Mouse (Mus musculus): ENCODE measurements around the gene Ly6g5c.

Ly6g5c gene

DNA sequence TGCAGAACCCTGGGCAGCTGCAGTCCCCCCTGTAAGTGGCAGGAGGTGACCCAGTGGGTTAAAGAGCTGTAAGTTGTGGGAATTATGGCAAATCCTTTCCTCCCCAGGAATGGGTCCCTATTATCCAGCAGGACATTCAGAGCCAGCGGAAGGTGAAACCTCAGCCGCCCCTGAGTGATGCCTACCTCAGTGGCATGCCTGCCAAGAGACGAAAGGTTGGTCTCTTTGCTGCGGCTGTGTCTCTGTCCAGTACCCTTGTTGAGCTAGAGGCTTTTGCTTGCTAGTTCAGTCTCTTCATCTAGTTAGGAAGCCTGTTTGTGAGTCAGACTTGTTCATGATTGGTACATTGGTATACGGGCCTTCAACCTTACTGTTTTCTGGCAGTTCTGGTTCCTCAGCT lies 38.1 kb downstream of the Ly6g5c start:
- no peak for DNase-seq

DNA sequence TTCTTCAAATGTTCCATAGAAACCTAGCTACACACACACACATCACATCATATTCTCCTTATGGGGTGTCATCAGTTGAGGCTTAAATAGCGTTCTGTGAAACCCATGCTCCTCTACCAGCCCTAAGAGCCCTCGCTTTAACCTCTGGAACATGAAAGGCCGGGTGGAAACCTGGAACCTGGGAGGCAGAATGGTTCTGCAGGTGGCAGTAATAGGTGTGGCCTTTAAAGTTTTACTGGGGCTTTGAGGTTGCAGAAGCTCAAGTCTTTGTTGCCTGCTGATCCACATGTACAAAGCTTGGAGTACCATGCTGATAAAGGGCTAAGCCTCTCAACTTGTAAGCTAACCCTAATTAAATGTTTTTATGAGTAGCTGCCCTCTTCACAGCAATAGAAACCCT lies 39.3 kb downstream of the Ly6g5c start:
- no peak for DNase-seq

DNA sequence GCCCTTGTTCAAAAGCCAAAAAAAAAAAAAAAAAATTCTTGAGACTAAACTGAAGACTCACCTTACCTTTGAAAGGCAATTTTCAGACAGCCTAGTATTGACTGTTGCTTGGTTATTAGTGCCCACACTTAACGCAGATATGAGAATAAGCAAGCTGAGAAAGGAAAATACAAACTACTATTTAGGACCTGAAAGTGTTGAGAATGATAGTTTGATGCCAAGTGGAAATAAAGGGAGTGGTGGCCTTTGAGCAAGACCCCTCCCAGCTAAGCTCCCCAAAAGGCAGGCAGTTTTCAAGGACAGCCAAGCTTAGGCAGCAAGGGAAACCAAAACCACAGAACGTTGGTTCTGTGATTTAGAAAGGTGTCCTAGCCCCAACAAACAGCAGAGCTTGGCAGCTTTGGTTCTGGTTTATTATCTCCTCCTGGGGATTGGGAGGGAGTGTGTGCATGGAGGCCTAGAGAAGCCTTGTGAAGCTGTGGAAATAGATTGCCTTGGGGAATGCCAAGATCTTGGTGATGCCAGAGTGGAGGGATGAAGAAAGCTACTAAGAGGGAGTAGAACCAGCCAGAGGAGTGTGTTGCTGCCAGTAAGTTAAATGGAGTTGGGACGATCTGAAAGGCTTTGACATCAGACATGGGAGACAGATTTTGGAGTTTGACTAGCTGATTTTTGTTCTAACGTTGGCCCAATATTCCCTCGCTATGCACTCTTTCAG lies 40.0 kb downstream of the Ly6g5c start:
- DNase-seq: no peak

- DNase-seq: no peak
Observed at GRCm38 (mm10) chr17:35152121-35152520, 44.0 kb downstream of the Ly6g5c start.

DNA sequence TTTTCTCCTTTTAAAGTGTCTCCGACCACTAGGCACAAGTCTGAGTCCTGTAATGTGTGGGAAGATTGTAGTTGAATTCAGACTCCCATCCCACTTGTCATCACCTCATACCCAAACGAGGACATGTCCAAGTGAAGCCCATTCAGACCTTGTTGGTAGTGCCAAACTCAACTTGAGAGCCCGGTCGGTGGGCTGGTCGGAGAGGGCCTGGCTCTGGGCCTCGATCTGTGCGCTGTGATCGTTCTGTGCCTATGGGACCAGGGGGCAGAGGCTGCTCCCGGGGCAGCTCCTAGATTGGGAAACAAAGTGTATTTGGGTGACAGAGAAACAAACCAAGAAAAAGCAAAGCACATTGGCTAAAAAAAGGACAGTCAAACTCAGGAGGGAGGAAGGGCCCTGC lies 45.0 kb downstream of the Ly6g5c start:
- DNase-seq: no peak

DNA sequence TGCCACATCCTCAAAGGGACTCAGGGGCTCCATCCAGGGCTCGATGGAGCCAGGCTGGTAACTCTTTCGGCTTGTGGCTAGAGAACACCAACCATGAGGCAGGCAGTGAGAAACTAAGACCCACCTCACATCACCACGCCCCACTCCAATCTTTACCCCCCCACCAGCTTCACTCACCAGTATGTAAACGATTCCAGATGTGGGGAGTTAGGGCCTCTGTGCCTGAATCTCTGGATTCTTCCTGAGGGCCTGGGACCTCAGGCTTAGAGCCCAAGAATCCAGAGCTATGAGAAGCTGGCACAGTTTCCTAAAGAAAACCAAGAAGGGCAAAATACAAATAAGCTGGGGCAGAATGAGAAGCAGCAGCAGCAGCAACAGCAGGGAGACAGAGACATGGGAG lies 45.9 kb downstream of the Ly6g5c start:
- DNase-seq: no peak

- DNase-seq: no peak
Observed at GRCm38 (mm10) chr17:35154616-35155015, 46.5 kb downstream of the Ly6g5c start.

DNA sequence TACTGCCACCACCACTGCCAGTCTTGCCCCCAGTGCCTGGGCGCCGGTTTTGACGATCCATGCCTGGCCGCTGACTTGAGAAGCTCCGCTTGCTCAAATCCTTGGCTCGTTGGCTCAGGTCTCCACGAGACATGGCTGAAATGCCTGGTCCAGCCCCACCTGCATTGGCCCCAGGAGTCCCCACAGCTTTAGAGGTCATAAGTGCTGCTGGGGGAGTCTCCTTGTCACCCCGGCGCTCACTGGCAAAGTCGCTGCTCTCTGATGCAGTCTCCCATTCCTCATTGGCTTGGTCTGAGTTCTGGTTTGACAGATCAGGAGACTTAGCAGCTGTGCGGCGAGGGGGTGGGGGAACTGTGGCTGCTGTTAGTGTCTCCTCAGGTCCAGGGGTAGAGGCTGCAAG lies 47.4 kb downstream of the Ly6g5c start:
- DNase-seq: no peak

GRCm38 (mm10) chr17:35156461-35157200 lies 48.6 kb downstream of the Ly6g5c start:
- no peak for DNase-seq

- no peak for DNase-seq
Observed at GRCm38 (mm10) chr17:35157254-35157653, 49.2 kb downstream of the Ly6g5c start.

GRCm38 (mm10) chr17:35157661-35158175 lies 49.6 kb downstream of the Ly6g5c start:
- DNase-seq: no peak

DNA sequence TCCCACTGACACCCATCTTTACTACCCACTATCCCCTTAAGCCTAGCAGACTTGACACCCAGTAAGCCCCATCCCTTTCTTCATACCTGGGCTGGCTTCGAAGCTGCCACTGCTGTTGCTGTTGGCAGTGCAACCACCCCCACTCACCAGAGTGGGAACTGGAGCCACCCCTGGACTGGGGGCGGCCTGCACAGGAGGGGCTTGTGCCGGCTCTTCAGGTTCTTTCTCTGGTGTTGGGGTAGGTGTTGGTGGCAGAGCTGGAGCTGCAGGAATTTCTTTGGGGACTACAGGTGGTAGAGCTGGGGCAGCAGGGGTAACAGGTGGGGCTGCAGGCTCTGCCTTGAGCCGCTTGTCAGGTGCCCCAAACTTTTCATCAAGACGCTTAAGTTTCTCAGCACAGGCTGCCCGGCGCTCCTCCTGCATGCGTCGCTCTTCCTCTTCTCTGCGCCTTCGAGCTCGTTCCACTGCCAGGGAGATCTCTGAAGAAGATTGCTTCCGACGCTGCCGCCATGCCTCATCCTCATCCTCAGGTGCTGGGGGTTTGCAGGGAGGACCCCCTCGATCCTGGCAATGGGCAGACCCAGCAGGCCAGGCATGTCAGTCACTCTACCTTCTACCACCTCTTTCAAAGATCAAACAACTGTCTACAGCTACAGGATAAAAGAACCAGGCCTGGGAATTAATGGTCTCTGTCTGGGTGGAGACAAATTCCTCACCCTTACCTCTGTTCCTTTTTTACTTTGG lies 50.9 kb downstream of the Ly6g5c start:
- no peak for DNase-seq

- DNase-seq: no peak
Observed at GRCm38 (mm10) chr17:35159638-35160037, 51.6 kb downstream of the Ly6g5c start.

DNA sequence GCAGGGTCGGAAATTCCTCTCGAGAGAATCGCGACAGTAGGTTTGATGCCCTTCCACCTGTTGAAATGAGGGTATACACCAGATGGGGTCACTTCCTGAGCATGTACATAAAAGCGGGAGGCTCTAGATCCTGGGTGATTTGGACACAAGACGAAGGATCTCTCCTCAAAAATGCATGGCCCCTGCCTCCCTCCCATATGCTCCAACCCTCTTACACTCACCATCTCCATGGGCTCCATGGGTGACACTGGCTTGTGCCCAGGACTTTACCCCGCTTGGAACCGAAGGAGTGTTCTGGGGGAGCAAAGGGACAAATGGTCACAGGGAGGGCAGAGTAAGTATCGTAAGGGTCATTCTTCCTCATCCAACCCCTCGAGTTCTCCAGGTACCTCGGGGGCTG lies 53.3 kb downstream of the Ly6g5c start:
- no peak for DNase-seq

Data from cerebellum, postnatal 14 days (tissue).